Mouse (Mus musculus) layer of hippocampus, postnatal 36 days (tissue): ENCODE results near the gene Tbx6. TPM values are rescaled to one million over a fixed set of nuclear protein-coding genes. Genes with fewer than 3 reads are reported as not detected.
"Not testable (repeated sequence)": the region's sequence is repeated elsewhere in the genome, so short reads cannot be mapped to it uniquely, and the experiment has no call there.

Experiments
- DNase-seq, 2 experiments: peaks; one replicate each; pipeline ENCODE4 v3.0.0; 2022
- total RNA-seq, 2 experiments: library from RNA; stranded (reverse); gene quantifications; 2 replicates each; pipeline ENCODE4 v1.2.3; 2021

Tbx6 gene
- total RNA-seq, 2 experiments from 2014 or later: 0.75 to 1.1 TPM

DNA sequence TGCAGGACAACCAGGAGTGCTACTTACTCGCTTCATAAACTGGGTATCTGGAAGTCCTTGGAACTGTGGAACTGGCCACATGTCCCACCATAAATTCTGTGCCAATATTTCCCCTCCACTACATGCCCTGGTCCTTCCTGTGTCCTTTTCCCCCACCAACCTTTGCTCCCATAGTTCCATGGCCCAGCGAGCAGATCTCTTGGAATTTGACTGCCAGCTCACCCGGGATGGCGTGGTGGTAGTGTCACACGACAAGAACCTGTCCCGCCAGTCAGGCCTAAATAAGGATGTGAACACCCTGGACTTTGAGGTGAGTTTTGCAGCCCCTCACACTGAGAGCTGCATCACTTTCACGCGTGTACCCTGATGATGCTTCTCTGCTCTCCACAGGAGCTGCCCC lies 14.3 kb upstream of the Tbx6 start:
- no peak for DNase-seq

DNA sequence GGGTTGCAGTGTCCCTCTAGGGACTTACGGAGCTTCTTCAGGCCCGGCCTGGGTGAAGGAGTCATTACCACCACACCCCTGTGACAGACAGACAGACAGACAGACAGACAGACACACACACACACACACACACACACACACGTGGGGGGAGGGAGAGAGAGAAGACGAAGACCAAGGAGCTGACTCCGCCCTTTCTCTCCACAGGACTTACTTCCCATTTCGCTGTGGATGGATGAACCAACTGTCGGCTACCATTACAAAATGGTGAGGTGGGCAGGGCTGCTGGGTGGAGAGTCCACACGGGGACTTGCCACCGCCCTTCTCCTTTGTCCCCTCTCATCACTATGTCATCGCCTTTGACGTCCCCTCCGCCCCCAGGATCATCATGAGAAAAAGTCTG lies 10.5 kb upstream of the Tbx6 start:
- no peak for DNase-seq

DNA sequence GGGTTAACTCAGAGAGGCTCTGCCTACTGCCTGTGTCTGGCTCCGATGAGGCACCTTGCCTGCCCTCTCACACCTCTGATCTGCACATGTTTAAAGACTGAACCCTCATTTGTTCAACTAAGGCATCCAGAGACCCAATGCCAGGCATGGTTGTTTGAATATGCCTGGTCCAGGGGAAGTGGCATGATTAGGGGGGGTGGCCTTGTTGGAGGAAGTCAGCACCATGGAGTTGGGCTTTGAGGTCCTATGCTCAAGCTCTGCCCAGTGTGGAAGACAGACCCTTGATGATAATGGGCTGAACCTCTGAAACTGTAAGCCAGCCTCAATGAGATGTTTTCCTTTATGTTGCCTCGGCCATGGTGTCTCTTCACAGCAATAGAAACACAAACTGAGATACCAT lies 7.9 kb upstream of the Tbx6 start:
- no peak for DNase-seq

DNA sequence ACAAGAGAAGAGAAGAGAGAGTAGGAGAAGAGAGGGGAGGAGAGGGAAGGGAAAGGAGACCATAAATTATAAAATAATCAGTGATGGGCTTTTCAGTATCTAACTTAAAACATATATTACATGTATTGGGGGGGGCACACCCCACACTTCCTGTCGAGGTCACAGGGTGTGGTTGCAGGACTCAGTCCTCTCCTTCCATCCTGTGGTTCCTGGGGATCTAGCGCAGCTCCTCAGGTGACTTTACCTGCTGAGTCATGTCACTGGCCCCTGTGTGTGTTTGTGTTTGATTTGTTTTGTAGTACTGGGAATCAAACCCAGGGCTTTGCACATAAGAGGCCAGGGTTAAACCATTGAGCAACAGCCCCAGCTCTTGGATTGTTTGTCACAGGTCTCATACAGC lies 6.8 kb upstream of the Tbx6 start:
- no peak for DNase-seq

DNA sequence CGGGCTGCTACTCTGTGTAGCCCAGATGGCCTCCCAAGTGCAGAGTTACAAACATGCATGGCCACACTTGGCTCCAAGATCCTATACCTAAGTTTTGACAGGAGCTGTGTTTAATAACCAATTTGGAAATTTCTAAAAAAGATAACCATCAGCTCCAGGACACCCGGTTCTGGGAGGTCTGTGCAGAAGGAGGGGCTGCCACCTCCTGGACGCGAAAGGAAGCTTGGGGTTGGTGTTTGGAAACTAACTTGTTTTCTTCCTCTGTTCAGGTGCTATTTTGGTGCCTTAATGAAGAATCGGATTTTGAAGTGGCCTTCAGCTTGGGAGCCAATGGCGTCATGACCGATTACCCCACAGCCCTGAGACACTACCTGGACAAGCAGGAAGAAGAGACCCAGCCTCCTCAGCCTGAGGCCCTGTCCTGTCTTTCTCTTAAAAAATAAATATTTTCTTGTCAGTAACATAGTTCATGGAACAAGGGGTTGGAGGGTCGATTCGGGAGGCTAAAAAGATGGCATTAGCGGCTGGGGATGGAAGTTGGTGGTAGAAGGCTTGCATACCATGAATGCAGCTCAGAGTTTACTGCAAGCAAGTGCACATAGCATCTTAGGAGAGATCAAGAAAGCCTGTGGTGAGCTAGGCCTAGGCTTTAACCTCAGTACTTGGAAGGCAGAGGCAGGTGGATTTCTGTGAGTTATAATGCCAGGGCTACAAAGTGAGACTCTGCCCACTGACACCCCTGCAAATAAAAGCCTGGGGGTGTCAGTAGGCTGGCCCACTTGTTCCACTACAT lies 5.9 kb upstream of the Tbx6 start:
- no peak for DNase-seq

DNA sequence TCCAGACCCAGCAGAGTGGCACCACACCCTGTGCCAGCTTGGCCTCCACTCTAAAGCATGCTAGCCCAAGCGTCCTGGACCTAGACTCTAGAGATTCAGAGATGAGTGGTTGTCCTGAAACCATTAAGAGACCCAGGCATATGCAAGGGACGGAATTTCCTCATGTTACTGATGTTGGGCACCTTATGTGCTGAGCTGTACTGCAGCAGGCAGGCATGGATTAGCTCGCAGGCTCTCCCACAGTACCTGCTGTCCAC lies 5.4 kb upstream of the Tbx6 start:
- no peak for DNase-seq

DNA sequence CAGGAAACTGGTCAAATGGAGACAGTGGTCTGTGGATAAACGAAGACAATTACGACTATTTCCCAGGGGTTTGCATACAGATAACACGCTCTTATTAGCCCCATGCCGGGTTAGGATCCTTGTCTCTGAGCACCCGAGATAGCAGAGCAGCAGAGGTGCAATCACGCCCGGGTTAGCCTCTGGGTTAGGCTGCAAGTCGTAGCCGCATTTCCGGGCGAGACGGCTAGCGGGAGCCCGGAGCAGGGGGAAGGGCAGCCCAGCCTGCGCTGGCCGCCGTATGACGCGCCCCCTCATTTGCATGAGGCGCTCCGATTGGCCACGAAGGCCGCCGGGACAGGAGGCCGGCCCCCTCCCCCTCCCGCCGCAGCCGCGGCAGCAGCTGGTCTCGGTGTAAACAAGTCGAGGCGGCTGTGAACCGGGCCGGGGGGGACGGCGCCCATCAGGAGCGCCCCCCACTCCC lies 4.7 kb upstream of the Tbx6 start, which contains the start of gene Ypel3:
TSS of gene Ypel3 (plus strand) at position 358 of the 460 bp plus-strand sequence.
- peak; percentile 95 for DNase-seq

DNA sequence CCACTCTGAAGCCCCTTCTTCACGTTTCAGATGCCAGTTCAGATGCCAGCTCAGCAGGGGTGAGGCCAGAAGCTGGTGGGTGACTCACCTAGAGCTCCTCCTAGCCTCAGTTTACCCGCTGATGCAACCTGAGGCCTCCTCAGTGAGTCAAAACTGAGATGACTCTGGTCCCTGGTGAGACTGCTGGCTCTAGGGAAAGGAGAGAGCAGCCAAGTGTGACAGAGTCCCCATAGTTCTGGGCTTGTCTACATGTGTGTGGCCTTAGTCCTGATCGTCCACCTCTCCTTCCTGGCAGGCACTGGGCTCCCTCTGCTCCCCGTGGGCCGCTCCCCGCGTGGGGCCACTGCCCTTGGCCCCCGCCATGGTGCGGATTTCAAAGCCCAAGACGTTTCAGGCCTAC lies 3.8 kb upstream of the Tbx6 start:
- no peak for DNase-seq

DNA sequence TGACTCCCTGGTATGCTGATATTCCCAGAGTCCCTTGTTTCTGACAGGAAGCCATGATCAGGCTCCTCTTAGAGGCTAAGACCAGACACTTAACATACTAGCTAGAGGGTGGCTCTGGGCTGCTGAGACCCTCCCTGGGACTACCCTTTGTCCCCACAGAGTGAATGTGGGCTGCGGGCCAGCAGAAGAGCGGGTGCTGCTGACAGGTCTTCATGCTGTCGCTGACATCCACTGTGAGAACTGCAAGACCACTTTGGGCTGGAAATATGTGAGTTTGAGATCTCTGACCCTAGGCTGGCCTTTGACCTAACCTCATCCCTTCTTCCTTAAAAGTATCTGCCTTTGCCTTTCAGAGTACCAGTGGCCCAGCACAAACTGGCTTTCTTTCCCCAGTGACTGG lies 3.1 kb upstream of the Tbx6 start:
- DNase-seq: no peak

DNA sequence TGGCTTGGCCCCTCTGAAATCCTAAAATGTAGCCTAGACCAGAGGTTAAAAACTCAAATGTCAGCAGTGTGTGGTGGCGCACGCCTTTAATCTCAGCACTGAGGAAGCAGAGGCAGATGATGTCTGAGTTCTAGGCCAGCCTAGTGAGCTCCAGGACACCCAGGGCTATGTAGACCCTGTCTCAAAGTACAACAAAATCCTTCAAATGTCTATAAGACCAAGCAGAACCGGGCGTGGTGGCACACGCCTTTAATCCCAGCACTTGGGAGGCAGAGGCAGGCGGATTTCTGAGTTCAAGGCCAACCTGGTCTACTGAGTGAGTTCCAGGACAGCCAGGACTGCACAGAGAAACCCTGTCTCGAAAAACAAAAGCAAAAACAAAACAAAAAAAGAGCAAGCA lies 2.2 kb upstream of the Tbx6 start:
- not testable (repeated sequence) for DNase-seq

DNA sequence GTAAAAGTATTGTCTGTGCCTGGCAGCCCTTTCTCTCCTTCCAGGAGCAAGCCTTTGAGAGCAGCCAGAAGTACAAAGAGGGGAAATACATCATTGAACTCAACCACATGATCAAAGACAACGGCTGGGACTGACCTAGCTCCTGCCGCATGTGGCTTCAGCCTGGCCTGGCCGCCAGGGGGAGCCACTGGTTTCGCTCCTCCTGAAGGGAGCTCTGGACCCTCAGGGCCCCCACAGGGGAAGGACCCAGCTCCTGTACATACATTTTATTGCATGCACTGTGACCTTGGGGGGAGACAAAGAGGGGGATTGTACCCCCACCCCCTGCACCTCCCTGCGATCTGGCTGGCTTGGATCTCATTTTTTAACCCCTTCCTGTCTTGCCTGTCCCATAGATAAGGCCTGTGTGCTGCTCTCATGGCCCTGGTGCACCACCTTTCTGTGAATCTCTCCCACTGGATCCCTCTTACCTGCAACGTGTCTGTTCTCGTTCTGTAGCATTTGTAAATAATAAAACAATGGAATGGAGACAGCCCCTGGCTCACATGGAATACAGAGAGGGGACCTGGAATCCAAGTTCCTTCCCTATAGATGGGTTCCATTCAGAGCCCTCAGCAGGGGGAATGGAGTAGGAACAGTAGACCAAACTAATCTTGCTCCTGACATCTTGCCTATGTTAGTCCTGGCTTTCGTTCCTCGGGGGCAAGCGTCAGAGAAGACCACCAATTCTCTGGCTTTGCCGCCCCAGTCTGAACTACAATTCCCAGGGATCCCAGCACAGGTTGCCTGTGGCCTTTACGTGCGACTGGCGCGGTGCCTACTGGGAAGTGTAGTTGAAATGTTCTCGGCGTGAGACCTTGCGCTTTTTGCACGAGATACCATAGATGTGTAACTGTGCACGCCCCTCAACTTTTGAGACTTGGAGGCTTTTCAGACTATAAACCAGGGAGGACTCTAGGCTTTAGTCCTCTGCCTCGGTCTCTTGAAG lies 1.0 kb upstream of the Tbx6 start:
- DNase-seq: peak; percentile 77 to 80

DNA sequence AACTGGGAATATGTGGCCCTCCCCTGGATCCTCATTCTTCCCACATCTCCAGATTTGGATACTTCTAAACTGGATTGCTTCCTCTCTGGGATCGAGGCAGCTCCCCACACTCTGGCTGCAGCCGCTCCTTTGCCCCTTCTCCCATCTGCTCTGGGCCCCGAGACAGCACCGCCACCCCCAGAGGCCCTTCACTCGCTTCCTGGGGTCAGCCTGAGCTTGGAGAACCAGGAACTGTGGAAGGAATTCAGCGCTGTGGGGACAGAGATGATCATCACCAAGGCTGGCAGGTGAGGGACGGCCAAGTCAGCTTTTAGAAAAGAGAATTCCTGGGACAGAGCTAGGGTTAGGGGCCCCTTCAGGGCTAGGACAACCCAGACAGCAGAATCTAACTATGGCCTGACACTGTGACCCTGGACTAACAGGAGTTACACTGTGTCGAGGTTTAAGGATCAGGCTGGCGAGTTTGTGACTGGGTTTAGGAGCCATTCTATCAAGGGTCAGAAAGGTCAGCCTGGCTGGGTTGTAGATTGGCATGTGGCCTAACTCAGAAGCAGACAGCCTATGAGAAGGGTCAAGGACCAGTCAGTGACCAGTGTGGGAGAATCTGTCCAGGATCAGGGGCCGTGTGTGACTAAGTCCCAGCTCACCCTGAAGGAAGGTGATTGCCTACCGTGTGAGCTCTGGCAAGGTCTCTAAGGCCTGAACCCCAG lies 533 bp downstream of the Tbx6 start:
- DNase-seq: no peak

DNA sequence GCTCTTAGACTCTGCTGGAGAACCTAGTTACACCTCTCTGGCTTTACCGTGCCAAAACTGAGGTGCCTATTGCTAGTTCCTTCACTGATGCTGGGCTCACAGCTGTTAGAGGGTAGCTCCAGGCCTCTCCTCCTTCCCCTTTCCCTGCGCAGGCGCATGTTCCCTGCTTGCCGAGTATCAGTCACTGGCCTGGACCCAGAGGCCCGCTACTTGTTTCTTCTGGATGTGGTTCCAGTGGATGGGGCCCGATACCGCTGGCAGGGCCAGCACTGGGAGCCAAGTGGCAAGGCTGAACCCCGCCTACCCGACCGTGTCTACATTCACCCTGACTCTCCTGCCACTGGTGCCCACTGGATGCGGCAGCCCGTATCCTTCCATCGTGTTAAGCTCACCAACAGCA lies 1.4 kb downstream of the Tbx6 start:
- no peak for DNase-seq

DNA sequence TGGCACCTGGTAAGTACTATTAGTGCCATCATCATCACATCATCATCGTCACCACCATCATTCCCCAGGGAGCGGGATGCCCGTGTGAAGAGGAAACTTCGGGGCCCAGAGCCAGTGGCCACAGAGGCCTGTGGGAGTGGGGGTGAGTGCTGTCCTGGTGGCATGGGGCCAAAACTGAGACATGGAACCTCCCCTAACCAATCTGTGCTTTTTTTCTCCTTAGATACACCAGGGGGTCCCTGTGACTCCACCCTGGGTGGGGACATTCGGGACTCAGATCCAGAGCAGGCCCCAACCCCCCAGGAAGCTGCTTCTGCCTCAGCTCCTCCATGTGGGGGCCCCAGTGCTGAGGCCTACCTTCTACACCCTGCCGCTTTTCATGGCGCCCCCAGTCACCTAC lies 3.2 kb downstream of the Tbx6 start:
- DNase-seq: no peak

DNA sequence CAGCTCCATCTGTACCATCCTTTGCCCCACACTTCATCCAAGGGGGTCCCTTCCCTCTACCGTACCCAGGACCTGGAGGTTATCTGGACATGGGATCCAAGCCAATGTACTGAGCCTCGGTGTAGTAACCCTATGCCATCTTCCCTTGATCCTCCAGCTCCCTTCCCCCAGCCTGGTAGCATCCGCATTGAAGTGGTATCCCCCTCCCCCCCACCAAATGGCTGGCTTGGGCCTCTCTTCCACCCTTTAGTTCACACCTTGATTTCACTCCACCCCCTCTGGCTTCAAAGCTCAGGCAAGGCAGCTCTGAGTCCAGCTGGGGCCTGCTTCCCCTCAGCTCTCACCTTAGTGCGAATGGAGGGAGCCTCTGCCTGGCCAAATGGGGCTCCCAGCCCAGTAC lies 3.8 kb downstream of the Tbx6 start:
- DNase-seq: no peak

DNA sequence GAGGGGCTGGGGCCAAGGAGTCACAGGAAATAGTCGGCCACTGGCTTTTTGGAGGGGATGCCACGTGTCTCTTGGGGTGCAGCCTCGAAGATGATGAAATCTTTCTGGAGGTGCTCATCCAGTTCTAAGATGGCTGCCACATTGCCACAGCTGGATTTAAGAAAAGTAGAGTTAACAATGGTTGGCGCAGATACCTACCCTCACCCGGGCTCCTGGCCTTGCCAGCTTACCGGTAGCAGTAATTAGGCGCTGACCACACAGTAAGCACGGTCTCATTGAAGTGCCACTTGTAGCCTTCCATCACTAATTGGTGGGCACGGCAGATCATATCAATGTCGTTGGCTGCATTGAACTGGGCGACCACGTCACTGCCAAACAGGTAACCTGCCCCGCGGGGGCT lies 4.9 kb downstream of the Tbx6 start:
- no peak for DNase-seq

DNA sequence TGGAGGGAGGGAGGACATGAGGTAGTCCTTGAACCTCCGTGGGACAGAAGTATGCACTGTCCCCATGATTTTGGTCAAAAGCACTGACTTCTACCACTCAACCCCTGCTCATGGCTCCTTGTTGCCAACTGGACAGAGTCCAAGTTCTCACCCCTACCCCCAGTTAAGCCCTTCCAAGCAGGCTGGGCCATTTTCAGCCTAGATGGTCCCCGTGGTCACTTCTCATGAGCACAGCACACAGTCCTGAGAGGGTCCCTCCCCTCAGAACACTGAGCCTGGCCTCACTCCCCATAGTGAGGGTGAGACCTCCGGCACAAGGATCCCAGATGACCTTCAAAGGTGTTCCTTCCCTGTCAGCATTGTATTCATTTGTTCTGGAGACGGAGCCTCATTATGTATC lies 7.9 kb downstream of the Tbx6 start:
- no peak for DNase-seq

DNA sequence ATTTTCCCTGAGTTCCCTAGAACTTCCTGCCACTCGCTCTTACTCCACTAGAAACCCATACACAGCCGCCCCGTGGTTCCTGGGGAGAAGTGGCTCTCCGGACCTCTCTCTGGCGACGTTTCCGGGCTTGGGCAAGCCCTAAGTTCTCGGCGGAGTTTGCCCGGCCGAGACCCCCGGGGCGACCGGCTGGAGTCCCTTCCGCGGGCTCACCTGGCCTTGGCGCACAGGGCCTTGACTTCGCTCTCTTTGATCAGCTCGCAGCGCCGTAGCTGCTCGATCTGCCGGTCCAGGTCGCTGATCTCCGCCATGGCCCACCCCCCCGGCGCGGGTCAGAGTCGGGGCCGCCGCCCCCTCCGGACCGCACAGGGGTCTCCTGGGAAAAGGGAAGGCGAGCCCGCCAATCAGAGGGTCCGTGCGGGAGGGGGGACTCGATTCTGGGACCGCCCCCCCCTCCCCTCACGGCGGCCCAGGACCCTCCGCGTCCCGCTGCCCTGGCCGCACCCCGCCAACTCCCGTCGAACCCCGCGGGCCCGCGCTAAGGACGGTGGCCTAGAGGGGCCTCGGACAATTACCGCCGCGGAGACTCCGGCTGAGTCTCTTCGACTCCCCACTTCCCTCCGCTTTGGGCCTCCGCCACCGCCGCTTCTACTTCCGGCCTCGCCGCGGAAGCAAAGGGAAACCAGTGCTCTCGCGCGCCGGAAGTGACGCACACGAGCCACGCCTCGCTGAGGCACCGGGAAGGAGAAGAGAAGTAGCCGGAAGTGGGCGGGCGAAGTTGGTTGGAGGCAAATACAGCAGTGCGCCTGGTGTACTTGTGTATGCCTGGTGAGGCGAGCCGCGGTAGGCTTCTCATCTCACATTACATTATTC lies 10.8 kb downstream of the Tbx6 start, which contains the start of gene Ppp4c:
TSS of gene Ppp4c (minus strand) at position 646 of the 870 bp plus-strand sequence.
- peak; percentile 94 to 96 for DNase-seq

DNA sequence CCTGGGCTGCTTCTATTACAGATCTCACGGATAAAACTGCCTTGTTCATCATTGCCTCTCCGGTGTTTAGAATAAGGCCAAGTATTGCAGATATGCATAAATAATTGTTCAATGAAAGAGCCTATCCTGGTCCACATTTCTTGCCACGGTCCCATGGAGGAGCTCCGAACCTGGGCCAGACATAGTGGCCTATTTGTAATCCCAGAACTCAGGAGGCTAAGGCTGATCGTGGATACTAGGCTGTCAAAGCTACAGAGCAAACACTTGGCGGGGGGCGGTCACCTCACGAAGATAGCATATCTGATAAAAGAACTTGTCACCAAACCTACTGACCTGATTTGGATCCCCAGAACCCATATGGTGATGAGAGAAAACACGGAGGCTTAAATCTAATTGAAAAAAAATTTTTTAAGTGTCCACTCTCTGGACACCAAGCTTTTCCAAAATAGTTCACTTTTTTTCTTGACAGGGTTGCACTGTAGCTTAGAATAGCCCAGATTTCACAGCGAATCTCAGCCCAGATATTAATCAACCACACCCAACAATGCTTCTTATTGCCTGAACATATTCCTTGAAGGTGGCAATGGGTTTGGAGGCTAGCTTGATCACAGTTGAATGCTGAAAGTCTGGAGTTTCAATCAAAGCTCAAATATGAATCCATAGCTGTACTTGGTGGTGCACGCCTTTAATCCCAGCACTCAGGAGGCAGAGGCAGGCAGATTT lies 11.6 kb downstream of the Tbx6 start:
- no peak for DNase-seq

DNA sequence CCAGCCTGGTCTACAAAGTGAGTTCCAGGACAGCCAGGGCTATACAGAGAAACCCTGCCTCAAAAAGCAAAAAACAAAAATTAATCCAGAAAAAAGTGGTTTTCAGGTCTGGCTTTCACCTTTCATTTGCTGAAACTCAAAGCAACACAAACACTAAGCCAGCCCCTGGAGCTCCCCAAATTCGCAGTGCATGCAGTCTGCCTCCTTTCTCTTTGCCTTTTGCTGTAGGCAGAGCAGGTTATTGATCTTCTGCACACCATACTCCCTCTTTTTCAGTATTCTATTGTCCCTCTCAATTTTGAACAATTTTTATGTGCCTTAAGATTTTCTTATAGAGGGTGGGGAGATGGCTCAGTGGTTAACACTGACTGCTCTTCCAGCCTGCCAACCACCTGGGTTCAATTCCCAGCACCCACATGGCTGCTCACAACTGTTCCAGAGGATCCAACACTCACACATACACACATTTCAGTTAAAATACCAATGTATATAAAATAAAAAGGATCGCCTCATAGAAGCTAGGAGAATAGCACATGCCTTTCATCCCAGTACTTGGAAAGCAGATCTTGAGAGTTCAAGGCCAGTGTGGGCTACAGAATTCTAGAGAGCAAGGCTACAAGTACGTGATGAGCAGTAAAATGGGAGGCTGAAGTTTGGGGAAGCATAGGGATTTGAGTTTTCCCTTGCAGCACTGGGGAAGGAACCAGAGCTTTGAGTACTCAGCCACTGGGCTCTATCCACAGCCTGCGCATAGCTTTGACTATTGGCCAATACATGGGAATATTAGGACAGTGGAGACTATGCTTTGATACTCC lies 12.4 kb downstream of the Tbx6 start:
- no peak for DNase-seq

DNA sequence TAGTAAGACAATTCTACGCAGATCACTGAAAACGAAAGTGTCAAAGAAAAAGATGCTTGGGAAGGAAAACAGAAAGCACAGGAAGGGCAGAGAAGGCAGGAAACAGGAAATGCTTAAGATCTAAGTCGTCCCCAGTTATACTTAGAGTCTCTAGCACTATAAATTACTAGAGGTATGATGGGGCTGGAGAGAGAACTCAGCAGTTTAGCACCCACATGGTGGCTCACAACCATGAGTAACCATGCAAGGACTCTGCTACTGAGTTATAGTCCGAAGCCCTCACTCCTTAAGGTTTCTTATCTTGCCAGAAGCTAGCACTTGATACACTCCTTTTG lies 13.0 kb downstream of the Tbx6 start:
- no peak for DNase-seq
